Mouse (Mus musculus): ENCODE measurements around the gene Pik3r6.

Gene Pik3r6

GRCm38 (mm10) chr11:68536026-68536425 lies 33.2 kb downstream of the Pik3r6 start:
- DNase-seq (ENCODE audit: low spot score) = no peak

GRCm38 (mm10) chr11:68536465-68536864 lies 33.6 kb downstream of the Pik3r6 start:
- DNase-seq (ENCODE audit: low spot score) = no peak

- DNase-seq (ENCODE audit: low spot score) = no peak
These were observed 36.8 kb downstream of the Pik3r6 start for GRCm38 (mm10) chr11:68539621-68540020.

GRCm38 (mm10) chr11:68544554-68544953 lies 41.7 kb downstream of the Pik3r6 start:
- DNase-seq (ENCODE audit: low spot score) = no peak

- DNase-seq (ENCODE audit: low spot score) = no peak
These were observed 42.4 kb downstream of the Pik3r6 start for GRCm38 (mm10) chr11:68545172-68545571.

GRCm38 (mm10) chr11:68545682-68546222 lies 42.9 kb downstream of the Pik3r6 start:
- no peak for DNase-seq (ENCODE audit: low spot score)

- DNase-seq (ENCODE audit: low spot score) = no peak
These were observed 44.7 kb downstream of the Pik3r6 start for GRCm38 (mm10) chr11:68547484-68547883.

- DNase-seq (ENCODE audit: low spot score) = no peak
These were observed 46.8 kb downstream of the Pik3r6 start for GRCm38 (mm10) chr11:68549597-68549996.

GRCm38 (mm10) chr11:68550358-68550757 lies 47.5 kb downstream of the Pik3r6 start:
- no peak for DNase-seq (ENCODE audit: low spot score)

GRCm38 (mm10) chr11:68553981-68554471 lies 51.2 kb downstream of the Pik3r6 start:
- no peak for DNase-seq (ENCODE audit: low spot score)

GRCm38 (mm10) chr11:68555918-68556584 lies 53.2 kb downstream of the Pik3r6 start, which contains the start of gene Mfsd6l:
Mfsd6l (plus strand) TSS chr11:68556186.
- DNase-seq (ENCODE audit: low spot score) = peak; percentile 75

- DNase-seq (ENCODE audit: low spot score) = no peak
These were observed 56.7 kb downstream of the Pik3r6 start for GRCm38 (mm10) chr11:68559546-68559945.

GRCm38 (mm10) chr11:68561957-68562950 lies 59.4 kb downstream of the Pik3r6 start:
- DNase-seq (ENCODE audit: low spot score) = no peak

GRCm38 (mm10) chr11:68564356-68565031 lies 61.7 kb downstream of the Pik3r6 start:
- peak; percentile 16 for DNase-seq (ENCODE audit: low spot score)

GRCm38 (mm10) chr11:68565032-68565429 lies 62.2 kb downstream of the Pik3r6 start:
- no peak for DNase-seq (ENCODE audit: low spot score)

- DNase-seq (ENCODE audit: low spot score) = peak; percentile 38
These were observed 63.7 kb downstream of the Pik3r6 start for GRCm38 (mm10) chr11:68566447-68567059.

- DNase-seq (ENCODE audit: low spot score) = no peak
These were observed 68.0 kb downstream of the Pik3r6 start for GRCm38 (mm10) chr11:68570861-68571260.

GRCm38 (mm10) chr11:68577076-68577475 lies 74.3 kb downstream of the Pik3r6 start:
- DNase-seq (ENCODE audit: low spot score) = no peak

GRCm38 (mm10) chr11:68579462-68579881 lies 76.7 kb downstream of the Pik3r6 start:
- no peak for DNase-seq (ENCODE audit: low spot score)

GRCm38 (mm10) chr11:68580566-68580965 lies 77.7 kb downstream of the Pik3r6 start:
- no peak for DNase-seq (ENCODE audit: low spot score)

GRCm38 (mm10) chr11:68583225-68583624 lies 80.4 kb downstream of the Pik3r6 start:
- DNase-seq (ENCODE audit: low spot score) = no peak

Measured in yolk sac, embryonic 10.5 days (tissue).